Mouse (Mus musculus) liver, adult 2 months (tissue): Measurements from ENCODE around the gene Adss.

Experiments
- CTCF ChIP-seq: fragments of 200-500 bp; IDR thresholded peaks from 2 replicates; pipeline ENCODE4 v1.5.1; 2011; ENCODE audit warnings: low read depth, low read length, control low read depth
- POLR2A ChIP-seq: fragments of 200-500 bp; IDR thresholded peaks from 2 replicates; pipeline ENCODE4 v1.6.1; 2011; ENCODE audit warnings: low read length, control low read depth; ENCODE audit not compliant: insufficient read depth; ENCODE audit errors: extremely low read depth

DNA sequence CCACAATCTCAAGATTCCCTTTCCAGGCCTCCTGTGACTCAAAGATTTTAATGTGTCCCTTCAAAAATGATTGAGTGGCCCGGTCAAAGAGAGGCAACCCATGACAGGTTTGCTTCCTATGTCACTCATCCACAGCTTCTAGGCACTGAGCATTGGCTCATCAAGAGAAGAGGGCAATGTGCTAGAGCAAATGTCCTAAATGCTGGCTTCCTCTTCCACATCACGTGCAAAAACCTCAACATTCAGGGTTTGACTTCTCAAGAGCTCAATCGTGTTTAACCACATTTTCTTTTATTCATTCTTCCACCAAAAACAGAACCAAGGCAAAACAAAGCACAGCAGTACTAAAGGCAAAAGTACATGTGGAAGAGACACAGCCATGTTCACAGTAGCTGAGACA is 64.3 kb downstream of the Adss start:
- TF ChIP-seq POLR2A (no peak), CTCF (no peak)
